Mouse (Mus musculus): ENCODE data around the gene Oxct1.

Oxct1 gene

GRCm38 (mm10) chr15:4027671-4028410 lies 1.7 kb downstream of the Oxct1 start:
- intact Hi-C loops (cut with DNase I): loop anchor here (2.0 to 5.0 kb wide), 2 partner anchors 31 to 71 kb away; no protein-coding TSS in a partner anchor

GRCm38 (mm10) chr15:4028411-4028700 lies 2.2 kb downstream of the Oxct1 start:
- intact Hi-C loops (cut with DNase I): loop anchor here (5.0 kb wide), 1 partner anchor 71 kb away; no protein-coding TSS in a partner anchor

- intact Hi-C loops (cut with DNase I): loop anchor here (5.0 kb wide), 1 partner anchor 72 kb away; no protein-coding TSS in a partner anchor
These were observed 2.8 kb downstream of the Oxct1 start for GRCm38 (mm10) chr15:4028960-4029359.

GRCm38 (mm10) chr15:4033168-4034004 lies 7.2 kb downstream of the Oxct1 start:
- intact Hi-C loops (cut with DNase I): no loop called here

- intact Hi-C loops (cut with DNase I): loop anchor here (2.0 kb wide), 1 partner anchor 84 kb away; no protein-coding TSS in a partner anchor
These were observed 16.2 kb downstream of the Oxct1 start for GRCm38 (mm10) chr15:4042423-4042822.

GRCm38 (mm10) chr15:4043032-4043471 lies 16.9 kb downstream of the Oxct1 start:
- intact Hi-C loops (cut with DNase I): loop anchor here (2.0 kb wide), 1 partner anchor 84 kb away; no protein-coding TSS in a partner anchor

- intact Hi-C loops (cut with DNase I): loop anchor here (10.0 kb wide), 1 partner anchor 1048 kb away; the partner anchor contains the start of gene Card6
These were observed 30.4 kb downstream of the Oxct1 start for GRCm38 (mm10) chr15:4056627-4057026.

GRCm38 (mm10) chr15:4063574-4063973 lies 37.4 kb downstream of the Oxct1 start:
- intact Hi-C loops (cut with DNase I): no loop called here

- intact Hi-C loops (cut with DNase I): no loop called here
These were observed 37.8 kb downstream of the Oxct1 start for GRCm38 (mm10) chr15:4064013-4064412.

- intact Hi-C loops (cut with DNase I): no loop called here
These were observed 38.5 kb downstream of the Oxct1 start for GRCm38 (mm10) chr15:4064694-4065093.

- intact Hi-C loops (cut with DNase I): no loop called here
These were observed 41.2 kb downstream of the Oxct1 start for GRCm38 (mm10) chr15:4067273-4067990.

GRCm38 (mm10) chr15:4077978-4078377 lies 51.8 kb downstream of the Oxct1 start:
- intact Hi-C loops (cut with DNase I): no loop called here

GRCm38 (mm10) chr15:4078785-4079184 lies 52.6 kb downstream of the Oxct1 start:
- intact Hi-C loops (cut with DNase I): no loop called here

GRCm38 (mm10) chr15:4079425-4080189 lies 53.4 kb downstream of the Oxct1 start:
- intact Hi-C loops (cut with DNase I): no loop called here

- intact Hi-C loops (cut with DNase I): no loop called here
These were observed 59.6 kb downstream of the Oxct1 start for GRCm38 (mm10) chr15:4085600-4086384.

GRCm38 (mm10) chr15:4087446-4087845 lies 61.3 kb downstream of the Oxct1 start:
- intact Hi-C loops (cut with DNase I): no loop called here

- intact Hi-C loops (cut with DNase I): no loop called here
These were observed 61.7 kb downstream of the Oxct1 start for GRCm38 (mm10) chr15:4087914-4088313.

- intact Hi-C loops (cut with DNase I): no loop called here
These were observed 64.4 kb downstream of the Oxct1 start for GRCm38 (mm10) chr15:4090601-4091000.

- intact Hi-C loops (cut with DNase I): no loop called here
These were observed 66.4 kb downstream of the Oxct1 start for GRCm38 (mm10) chr15:4092586-4092985.
